Mouse (Mus musculus) bone marrow macrophage, adult 2 months (primary cell): ENCODE results near the gene Hmg20b.

ENCODE experiments used
- CTCF ChIP-seq: IDR thresholded peaks from 2 replicates; pipeline ENCODE4 v1.5.1; 2012; ENCODE audit warnings: low read depth, mild to moderate bottlenecking, low read length, moderate library complexity
- POLR2A ChIP-seq: IDR thresholded peaks from 2 replicates; pipeline ENCODE4 v1.6.1; 2012; ENCODE audit warnings: mild to moderate bottlenecking, low read depth, low read length, borderline replicate concordance

DNA sequence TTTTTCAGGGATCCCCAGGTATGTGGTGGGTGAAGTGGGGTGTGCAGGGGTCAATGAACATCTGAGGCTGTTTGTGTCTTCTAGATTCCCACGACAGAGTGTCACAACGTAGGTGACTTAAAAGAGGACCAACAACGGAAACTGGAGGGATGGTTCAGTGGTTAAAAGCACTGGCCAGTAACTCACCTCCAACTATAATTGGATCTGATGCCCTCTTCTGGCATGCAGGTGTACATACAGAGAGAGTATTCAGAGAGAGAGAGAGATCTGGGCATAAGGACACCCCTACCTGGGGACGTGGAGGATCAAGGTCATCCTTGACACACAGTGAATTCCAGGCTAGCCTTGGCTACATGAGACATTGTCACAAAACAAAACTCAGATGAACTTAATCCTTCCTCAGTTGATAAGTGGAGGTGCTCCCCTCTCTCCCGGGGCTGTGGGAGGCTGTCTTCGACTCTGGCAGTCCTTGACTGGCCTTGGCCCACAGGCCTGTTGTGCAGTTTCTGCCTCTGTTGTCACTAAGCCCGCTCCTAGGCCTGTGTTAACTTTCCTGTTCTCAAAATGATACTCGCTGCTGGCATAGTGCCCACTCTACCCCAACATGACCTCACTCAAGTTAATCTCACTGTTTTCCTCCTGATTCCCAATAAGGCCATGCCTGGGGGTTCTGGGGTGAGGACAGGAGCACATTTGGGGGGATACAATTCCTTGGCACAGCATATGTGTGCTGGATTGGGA, 5.7 kb downstream of the Hmg20b start:
- no peak for TF ChIP-seq CTCF
- no peak for TF ChIP-seq POLR2A
